Mouse (Mus musculus): ENCODE measurements at regions not wholly inside any gene's neighbourhood (a gene's known extent, or its start where the extent isn't known, plus 50 kb on each side); places are given as distances from the start of the nearest gene placed in this dataset.

DNA sequence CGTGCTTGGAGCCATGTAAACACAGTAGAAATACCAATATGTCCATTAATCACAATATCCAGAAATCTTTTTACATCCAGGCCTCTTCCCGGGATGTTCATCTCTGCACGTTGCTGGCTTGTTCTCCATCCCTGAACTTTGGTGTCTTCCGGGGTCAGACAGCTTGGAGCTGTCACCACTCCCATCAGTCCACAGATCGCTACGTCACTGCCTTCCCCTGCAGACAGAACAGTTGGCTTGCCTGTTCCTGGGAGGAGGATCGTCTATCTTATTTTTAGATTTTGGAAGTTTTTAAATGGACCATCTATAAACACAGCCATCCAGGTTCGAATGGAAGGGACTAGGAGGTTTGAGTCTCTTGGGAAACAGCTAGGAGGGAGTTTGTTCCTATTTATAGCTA lies 130.0 kb upstream of the Zfp217 start:
- TF ChIP-seq CTCF (IDR thresholded peaks at IDR 0.05; ENCODE audit: borderline replicate concordance, control insufficient read depth, extremely low read depth, insufficient read depth, low read length, poor library complexity) (no peak), POLR2A (IDR thresholded peaks at IDR 0.05; ENCODE audit: control insufficient read depth, extremely low read depth, insufficient read depth, low read length, poor library complexity) (no peak)
